Mouse (Mus musculus) CH12.LX (cell line): ENCODE measurements around the gene Proser2. TPM values are rescaled to one million over a fixed set of nuclear protein-coding genes. Genes with fewer than 3 reads are reported as not detected.

ENCODE experiments used
- DNase-seq: peaks from one replicate; pipeline ENCODE4 v3.0.0-alpha.2; 2013; ENCODE audit errors: extremely low read depth
- H3K27ac ChIP-seq: 2 replicates; pipeline ENCODE4 v1.5.1; 2012; ENCODE audit warnings: low read depth, mild to moderate bottlenecking, control low read depth, moderate library complexity; ENCODE audit not compliant: insufficient read depth
- H3K27me3 ChIP-seq: replicated peaks from 2 replicates; pipeline ENCODE3; 2012; ENCODE audit warnings: inconsistent platforms
- H3K36me3 ChIP-seq, 2 experiments: replicated peaks in 1 of 2; 2 replicates each; pipeline versions ENCODE3 to v1.6.1; 2012; ENCODE audit warnings: inconsistent platforms in 1 of 2, low read length in 1 of 2, mild to moderate bottlenecking in 1 of 2, mixed read lengths in 1 of 2, moderate library complexity in 1 of 2; ENCODE audit not compliant: control insufficient read depth in 1 of 2, insufficient read depth in 1 of 2
- H3K4me1 ChIP-seq, 2 experiments: 2 replicates each; pipeline ENCODE4 v1.6.1; 2012; ENCODE audit warnings: inconsistent platforms in 1 of 2, moderate library complexity in 1 of 2; ENCODE audit not compliant: insufficient read depth in 2 of 2, control insufficient read depth in 1 of 2
- H3K4me2 ChIP-seq: 2 replicates; pipeline ENCODE4 v1.6.1; 2012; ENCODE audit warnings: low read depth, mild to moderate bottlenecking, control low read depth; ENCODE audit not compliant: poor library complexity, insufficient read depth, severe bottlenecking
- H3K4me3 ChIP-seq, 3 experiments: fragments of 150-350 bp in 1 of 3; sonication (generic) in 1 of 3; replicated peaks in 1 of 3; 2 replicates each; pipeline versions ENCODE3 to v1.5.1; 2011 to 2012; ENCODE audit warnings: low read depth in 2 of 3, low read length in 2 of 3, mild to moderate bottlenecking in 2 of 3, moderate library complexity in 2 of 3, control low read depth in 1 of 3, improper control_type of control experiment in 1 of 3, inconsistent platforms in 1 of 3, mixed read lengths in 1 of 3; ENCODE audit not compliant: poor library complexity in 1 of 3
- H3K79me2 ChIP-seq: replicated peaks from 2 replicates; pipeline ENCODE4 v1.6.1; 2012; ENCODE audit warnings: mild to moderate bottlenecking, moderate library complexity; ENCODE audit not compliant: control insufficient read depth, poor library complexity, insufficient read depth, severe bottlenecking; ENCODE audit errors: extremely low read depth
- H3K9ac ChIP-seq: 2 replicates; pipeline ENCODE4 v1.6.1; 2012; ENCODE audit warnings: low read depth, mild to moderate bottlenecking, control low read depth, moderate library complexity; ENCODE audit not compliant: insufficient read depth
- H3K9me3 ChIP-seq: replicated peaks from 2 replicates; pipeline ENCODE3; 2012; ENCODE audit warnings: low read length, inconsistent platforms, mixed read lengths
- BHLHE40 ChIP-seq: IDR thresholded peaks from 2 replicates; pipeline ENCODE4 v1.6.1; 2011; ENCODE audit warnings: mild to moderate bottlenecking, low read depth, low read length, improper control_type of control experiment
- CHD2 ChIP-seq: IDR thresholded peaks from 2 replicates; pipeline ENCODE4 v1.6.1; 2011; ENCODE audit warnings: low read length, improper control_type of control experiment
- CTCF ChIP-seq, 2 experiments: IDR thresholded peaks in 1 of 2; conservative IDR thresholded peaks in 1 of 2; 2 replicates each; pipeline ENCODE4 v1.5.1; 2011 to 2012; ENCODE audit warnings: low read depth in 2 of 2, low read length in 2 of 2, improper control_type of control experiment in 1 of 2, inconsistent platforms in 1 of 2, mild to moderate bottlenecking in 1 of 2, moderate library complexity in 1 of 2
- E2F4 ChIP-seq: IDR thresholded peaks from 2 replicates; pipeline ENCODE4 v1.6.1; 2011; ENCODE audit warnings: low read depth, low read length, improper control_type of control experiment; ENCODE audit not compliant: insufficient replicate concordance
- EP300 ChIP-seq: IDR thresholded peaks from 2 replicates; pipeline ENCODE4 v1.6.1; 2011; ENCODE audit warnings: low read length, improper control_type of control experiment
- ETS1 ChIP-seq: conservative IDR thresholded peaks from 2 replicates; pipeline ENCODE4 v1.6.1; 2012; ENCODE audit warnings: low read depth, mild to moderate bottlenecking, inconsistent platforms, low read length, improper control_type of control experiment, moderate library complexity
- IRF4 ChIP-seq: IDR thresholded peaks from 2 replicates; pipeline ENCODE4 v1.6.1; 2014; ENCODE audit warnings: low read depth, mild to moderate bottlenecking, inconsistent platforms, low read length, improper control_type of control experiment
- JUN ChIP-seq: IDR thresholded peaks from 2 replicates; pipeline ENCODE4 v1.6.1; 2011; ENCODE audit warnings: low read depth, mild to moderate bottlenecking, low read length, improper control_type of control experiment, moderate library complexity; ENCODE audit not compliant: insufficient read depth
- JUND ChIP-seq: conservative IDR thresholded peaks from 2 replicates; pipeline ENCODE4 v1.6.1; 2011; ENCODE audit warnings: low read depth, low read length, improper control_type of control experiment
- MAFK ChIP-seq: IDR thresholded peaks from 2 replicates; pipeline ENCODE4 v1.6.1; 2011; ENCODE audit warnings: low read length, improper control_type of control experiment; ENCODE audit not compliant: insufficient replicate concordance
- MAX ChIP-seq: IDR thresholded peaks from 2 replicates; pipeline ENCODE4 v1.6.1; 2011; ENCODE audit warnings: low read length, improper control_type of control experiment
- MAZ ChIP-seq: IDR thresholded peaks from 2 replicates; pipeline ENCODE4 v1.6.1; 2012; ENCODE audit warnings: low read depth, mild to moderate bottlenecking, inconsistent platforms, low read length, improper control_type of control experiment, moderate library complexity
- MEF2A ChIP-seq: IDR thresholded peaks from 2 replicates; pipeline ENCODE4 v1.6.1; 2014; ENCODE audit warnings: low read depth, mild to moderate bottlenecking, inconsistent platforms, low read length, improper control_type of control experiment, borderline replicate concordance
- MXI1 ChIP-seq: IDR thresholded peaks from 2 replicates; pipeline ENCODE4 v1.6.1; 2011; ENCODE audit warnings: mild to moderate bottlenecking, low read depth, low read length, improper control_type of control experiment
- MYC ChIP-seq: IDR thresholded peaks from 2 replicates; pipeline ENCODE4 v1.6.1; 2011; ENCODE audit warnings: low read depth, mild to moderate bottlenecking, improper control_type of control experiment, low read length
- PAX5 ChIP-seq: IDR thresholded peaks from 2 replicates; pipeline ENCODE4 v1.6.1; 2012; ENCODE audit warnings: low read length, inconsistent platforms, mixed read lengths
- POLR2A ChIP-seq: IDR thresholded peaks from 2 replicates; pipeline ENCODE4 v1.6.1; 2011; ENCODE audit warnings: low read depth, mild to moderate bottlenecking, improper control_type of control experiment, low read length
- POLR2AphosphoS2 ChIP-seq: IDR thresholded peaks from 2 replicates; pipeline ENCODE4 v1.6.1; 2011; ENCODE audit warnings: low read depth, low read length, improper control_type of control experiment
- RCOR1 ChIP-seq: conservative IDR thresholded peaks from 2 replicates; pipeline ENCODE4 v1.6.1; 2012; ENCODE audit warnings: low read depth, mild to moderate bottlenecking, inconsistent platforms, low read length, improper control_type of control experiment
- SIN3A ChIP-seq: IDR thresholded peaks from 2 replicates; pipeline ENCODE4 v1.6.1; 2012; ENCODE audit warnings: low read length, improper control_type of control experiment, inconsistent platforms
- SMC3 ChIP-seq: IDR thresholded peaks from 2 replicates; pipeline ENCODE4 v1.6.1; 2011; ENCODE audit warnings: low read depth, low read length, improper control_type of control experiment
- TBP ChIP-seq: conservative IDR thresholded peaks from 2 replicates; pipeline ENCODE4 v1.6.1; 2011; ENCODE audit warnings: low read depth, low read length, improper control_type of control experiment
- TCF12 ChIP-seq: IDR thresholded peaks from 2 replicates; pipeline ENCODE4 v1.6.1; 2014; ENCODE audit warnings: low read depth, mild to moderate bottlenecking, inconsistent platforms, low read length, improper control_type of control experiment
- USF1 ChIP-seq: IDR thresholded peaks from 2 replicates; pipeline ENCODE4 v1.6.1; 2014; ENCODE audit warnings: low read depth, mild to moderate bottlenecking, inconsistent platforms, low read length, improper control_type of control experiment
- USF2 ChIP-seq: conservative IDR thresholded peaks from 2 replicates; pipeline ENCODE4 v1.6.1; 2011; ENCODE audit warnings: low read depth, low read length, improper control_type of control experiment
- ZKSCAN1 ChIP-seq: IDR thresholded peaks from 2 replicates; pipeline ENCODE4 v1.6.1; 2012; ENCODE audit warnings: low read depth, inconsistent platforms, low read length, improper control_type of control experiment, borderline replicate concordance
- dilution Hi-C: fragments of 300-500 bp; cut with MboI; formaldehyde crosslinking; loops from 2 replicates; pipeline ENCODE4 v1.14.3; 2020; ENCODE audit warnings: low sequenced_read_pairs; ENCODE audit not compliant: extremely low pct_unique_long_range_greater_than_20kb, extremely low pct_ligation_motif_present
- in situ Hi-C: fragments of 300-500 bp; cut with MboI; formaldehyde crosslinking; loops from 3 replicates; pipeline ENCODE4 v1.14.3; 2019; ENCODE audit warnings: low sequenced_read_pairs, low pct_ligation_motif_present, low pct_unique_long_range_greater_than_20kb, mixed read lengths
- polyA plus RNA-seq: library from polyadenylated mRNA; unstranded; fragments of >175 nt; gene quantifications from 2 replicates; pipeline ENCODE4 v1.2.1, GENCODE M21; 2012; ENCODE audit warnings: low read depth; ENCODE audit not compliant: insufficient read length
- total RNA-seq, 2 experiments: library from RNA; depleted of rRNA; stranded (reverse); fragments of 300-350 nt in 1 of 2; fragments of >200 nt in 1 of 2; gene quantifications; 2 replicates each; pipeline ENCODE4 v1.2.3; 2012 to 2014

Gene Proser2
- total and polyA plus RNA-seq, 3 experiments: 0.29 to 2.1 TPM; not detected in 1

DNA sequence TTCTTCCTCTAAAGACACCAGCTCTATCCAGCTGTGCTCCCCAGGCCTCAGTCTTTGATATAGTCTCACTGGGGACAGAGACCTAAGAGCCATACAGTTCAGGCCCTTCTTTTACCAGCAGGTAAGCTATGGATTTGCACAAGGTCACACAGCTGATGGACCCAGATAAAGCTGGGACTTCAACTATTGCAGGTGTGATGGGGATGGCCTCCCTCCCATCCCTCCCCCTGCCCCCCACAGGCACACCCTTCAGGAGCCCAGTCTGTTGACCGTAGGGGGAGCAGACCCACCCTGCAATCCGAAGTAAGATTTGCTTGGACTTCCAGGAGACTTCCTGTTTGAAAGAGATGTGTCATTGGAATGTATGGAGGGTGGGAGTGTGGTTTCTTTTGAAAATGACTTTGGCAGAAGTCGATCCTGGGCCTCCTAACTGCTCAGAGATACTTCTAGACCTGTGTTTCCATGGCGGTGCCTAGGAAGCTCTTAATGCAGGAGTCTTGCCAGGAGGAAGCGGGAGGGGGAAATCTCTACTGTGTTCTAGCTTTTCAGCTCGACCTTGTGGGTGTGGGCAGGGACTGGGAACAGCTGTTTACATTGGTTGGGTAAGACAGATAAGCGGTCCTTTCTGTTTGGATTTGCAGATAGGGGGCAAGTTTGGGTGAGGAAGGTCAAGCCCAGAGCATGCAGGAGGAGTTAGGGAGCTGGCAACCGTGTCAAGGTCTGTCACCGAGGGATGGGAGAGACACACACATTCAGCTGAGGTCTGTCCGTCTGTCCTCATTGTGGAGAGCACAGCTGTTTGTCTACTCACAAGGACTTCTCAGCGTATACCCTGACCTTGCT, 58.2 kb downstream of the Proser2 start:
- in situ Hi-C loops: no loop called here
- Histone ChIP-seq H3K4me3 (no peak overlapping the region), H3K4me1 (no peaks in the 10 kb centered on the region; a peak in 1 of 4 replicates), H3K9me3 (peaks cover 3% of the 10 kb centered on the region), H3K79me2 (no peaks in the 10 kb centered on the region), H3K4me2 (no peak overlapping the region), H3K27me3 (peaks cover 3% of the 10 kb centered on the region), H3K36me3 (no peaks in the 10 kb centered on the region), H3K9ac (no peak overlapping the region), H3K27ac (no peak overlapping the region)
- no peak for DNase-seq
- dilution Hi-C loops: no loop called here
- TF ChIP-seq ZKSCAN1 (no peak), SMC3 (no peak), MAFK (no peak), JUN (no peak), MYC (no peak), CTCF (conservative IDR thresholded peaks at IDR 0.05 in 1 of 2, IDR thresholded peaks at IDR 0.05 in 1 of 2; ENCODE audit: low read depth in 2 of 2, low read length in 2 of 2) (no peak), E2F4 (no peak), TBP (no peak), ETS1 (no peak), JUND (no peak), POLR2AphosphoS2 (no peak), EP300 (no peak), USF1 (no peak), IRF4 (no peak), MXI1 (no peak), CHD2 (no peak), MEF2A (no peak), MAZ (no peak), POLR2A (no peak), MAX (no peak)

DNA sequence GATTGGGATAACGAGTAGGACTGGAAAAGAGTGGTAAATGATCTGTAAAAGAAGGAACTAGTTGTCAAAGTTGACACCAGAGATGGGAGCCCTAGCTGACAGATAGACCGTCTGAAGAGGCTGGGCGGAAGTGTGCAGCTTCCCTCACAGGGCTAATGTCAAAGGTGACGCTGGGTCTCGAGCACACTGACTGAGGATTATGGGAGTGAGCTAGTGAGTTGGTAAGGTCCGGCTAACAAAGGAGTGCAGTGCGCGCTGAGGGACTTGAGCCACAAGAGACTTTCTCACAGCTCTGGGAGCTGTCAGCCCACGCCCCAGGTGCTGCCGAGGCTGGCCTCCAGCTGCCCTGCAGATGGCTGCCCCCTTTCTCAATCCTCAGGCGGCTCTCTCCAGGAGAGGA, 59.1 kb downstream of the Proser2 start:
- H3K4me3 ChIP-seq: no peak overlapping the region
- no peak overlapping the region for H3K4me2 ChIP-seq
- TF ChIP-seq RCOR1 (no peak), MEF2A (no peak), MYC (no peak), MAX (no peak), EP300 (no peak), MAFK (no peak), TCF12 (no peak), USF2 (no peak), POLR2A (no peak), MAZ (no peak), PAX5 (no peak), SIN3A (no peak), BHLHE40 (no peak), CTCF (conservative IDR thresholded peaks at IDR 0.05 in 1 of 2, IDR thresholded peaks at IDR 0.05 in 1 of 2; ENCODE audit: low read depth in 2 of 2, low read length in 2 of 2) (no peak)
- peaks cover 3% of the 10 kb centered on the region for H3K9me3 ChIP-seq
- dilution Hi-C loops: no loop called here
- H3K9ac ChIP-seq: no peak overlapping the region
- H3K79me2 ChIP-seq: no peaks in the 10 kb centered on the region
- H3K27me3 ChIP-seq: peaks cover 1% of the 10 kb centered on the region
- DNase-seq: no peak
- H3K27ac ChIP-seq: no peak overlapping the region
- H3K36me3 ChIP-seq: no peaks in the 10 kb centered on the region
- in situ Hi-C loops: no loop called here
- H3K4me1 ChIP-seq: no peaks in the 10 kb centered on the region; a peak in 1 of 4 replicates
